Mouse (Mus musculus) G1E (cell line): ENCODE measurements around the gene Tarbp1.
"Not testable (repeated sequence)": the region's sequence is repeated elsewhere in the genome, so short reads cannot be mapped to it uniquely, and the experiment has no call there.

ENCODE experiments used
- CTCF ChIP-seq: IDR thresholded peaks from 2 replicates; pipeline ENCODE4 v1.5.1; 2012; ENCODE audit warnings: low read depth, low read length, inconsistent platforms, mixed read lengths
- POLR2AphosphoS5 ChIP-seq: IDR thresholded peaks from 2 replicates; pipeline ENCODE4 v1.6.1; 2012; ENCODE audit warnings: low read depth, low read length, inconsistent platforms; ENCODE audit not compliant: insufficient replicate concordance
- TAL1 ChIP-seq: conservative IDR thresholded peaks from 2 replicates; pipeline ENCODE4 v1.6.1; 2012; ENCODE audit warnings: low read depth, low read length, inconsistent platforms, mixed read lengths

- not testable (repeated sequence) for TF ChIP-seq CTCF, TAL1, POLR2AphosphoS5
Measured at GRCm38 (mm10) chr8:126404550-126404949, 70.3 kb downstream of the Tarbp1 start.
